Mouse (Mus musculus): Measurements from ENCODE around the gene Siae.

- no peak for TF ChIP-seq CTCF (IDR thresholded peaks at IDR 0.05; ENCODE audit: low read depth, low read length)
- TF ChIP-seq POLR2A (IDR thresholded peaks at IDR 0.05; ENCODE audit: extremely low read depth, insufficient read depth, low read length) = no peak
Observed at GRCm38 (mm10) chr9:37659413-37659812, 103.9 kb downstream of the Siae start.

All from liver, adult 2 months (tissue).